Mouse (Mus musculus) olfactory bulb, adult 2 months (tissue): ENCODE measurements at regions not wholly inside any gene's neighbourhood (a gene's known extent, or its start where the extent isn't known, plus 50 kb on each side); places are given as distances from the start of the nearest gene placed in this dataset.

Experiments
- H3K27ac ChIP-seq: fragments of 200-500 bp; 2 replicates; pipeline ENCODE4 v1.5.1; 2012; ENCODE audit warnings: low read depth, low read length; ENCODE audit not compliant: insufficient read depth
- H3K4me1 ChIP-seq: fragments of 200-500 bp; 2 replicates; pipeline ENCODE4 v1.6.1; 2012; ENCODE audit warnings: low read length; ENCODE audit not compliant: control insufficient read depth, insufficient read depth
- H3K4me3 ChIP-seq: fragments of 200-500 bp; 2 replicates; pipeline ENCODE4 v1.5.1; 2012; ENCODE audit warnings: mild to moderate bottlenecking, low read depth, low read length, moderate library complexity; ENCODE audit not compliant: insufficient read depth
- CTCF ChIP-seq: fragments of 200-500 bp; IDR thresholded peaks from 2 replicates; pipeline ENCODE4 v1.5.1; 2012; ENCODE audit warnings: low read depth, mild to moderate bottlenecking, low read length, moderate library complexity; ENCODE audit not compliant: insufficient read depth
- POLR2A ChIP-seq: fragments of 200-500 bp; IDR thresholded peaks from 2 replicates; pipeline ENCODE4 v1.6.1; 2012; ENCODE audit warnings: mild to moderate bottlenecking, low read depth, low read length, moderate library complexity; ENCODE audit not compliant: insufficient read depth
- WGBS: fragments of 180-500 bp; shearing (Covaris S2); methylation state at CpG from one replicate; pipeline ENCODE4 v1.1.7; 2018; 5-methylcytosine and 5-hydroxymethylcytosine counted together

GRCm38 (mm10) chr13:45286651-45287050, 102.9 kb upstream of the Mylip start:
- Histone ChIP-seq H3K27ac (no peak overlapping the region), H3K4me1 (no peaks in the 10 kb centered on the region), H3K4me3 (no peak overlapping the region)
- no peak for TF ChIP-seq CTCF
- no peak for TF ChIP-seq POLR2A
- WGBS = 96% methylated on average over 2 of the region's 2 CpGs

DNA sequence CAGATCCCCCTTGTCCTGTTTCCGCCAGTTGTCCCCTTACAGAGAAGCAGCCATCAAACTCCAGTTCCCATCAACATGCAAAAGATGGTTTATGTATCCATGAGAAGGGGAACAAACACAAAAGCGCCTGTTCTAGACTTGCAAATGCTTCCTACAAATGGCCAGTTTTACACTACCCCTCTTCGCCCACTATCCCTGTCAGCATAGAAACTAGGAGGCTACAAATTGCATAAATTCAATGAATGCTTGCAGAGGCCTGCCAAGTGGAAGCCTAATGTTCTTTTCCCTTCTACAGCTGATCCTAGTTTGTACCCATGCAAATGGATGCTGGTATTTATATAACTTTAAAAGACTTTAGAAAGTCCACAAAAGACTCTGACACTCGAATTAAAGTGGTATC, 102.3 kb upstream of the Mylip start:
- H3K4me3 ChIP-seq = no peak overlapping the region
- WGBS = 91% methylated on average over 4 of the region's 4 CpGs
- TF ChIP-seq POLR2A = no peak
- no peak for TF ChIP-seq CTCF
- no peaks in the 10 kb centered on the region for H3K4me1 ChIP-seq
- no peak overlapping the region for H3K27ac ChIP-seq

DNA sequence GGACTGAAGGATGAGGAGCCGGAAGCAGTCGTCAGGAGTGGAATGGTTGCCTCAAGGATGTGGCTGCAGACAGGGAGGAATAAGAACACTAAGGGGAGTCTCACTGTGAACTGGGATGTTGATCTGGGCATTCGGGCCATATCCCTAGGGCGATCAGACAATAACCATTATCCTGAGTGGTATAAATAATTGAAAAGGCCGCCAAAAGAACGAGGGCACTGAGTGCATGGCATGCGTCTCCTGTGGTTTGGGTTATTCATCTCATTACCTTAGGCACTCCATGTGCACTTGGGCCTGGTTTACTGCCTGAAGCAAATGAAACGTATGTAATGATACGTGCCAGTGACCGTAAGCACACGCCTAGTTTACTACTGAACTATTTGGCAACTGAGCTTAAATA, 99.6 kb upstream of the Mylip start:
- WGBS = 93% methylated on average over 11 of the region's 11 CpGs
- no peaks in the 10 kb centered on the region for H3K4me1 ChIP-seq
- H3K27ac ChIP-seq = no peak overlapping the region

DNA sequence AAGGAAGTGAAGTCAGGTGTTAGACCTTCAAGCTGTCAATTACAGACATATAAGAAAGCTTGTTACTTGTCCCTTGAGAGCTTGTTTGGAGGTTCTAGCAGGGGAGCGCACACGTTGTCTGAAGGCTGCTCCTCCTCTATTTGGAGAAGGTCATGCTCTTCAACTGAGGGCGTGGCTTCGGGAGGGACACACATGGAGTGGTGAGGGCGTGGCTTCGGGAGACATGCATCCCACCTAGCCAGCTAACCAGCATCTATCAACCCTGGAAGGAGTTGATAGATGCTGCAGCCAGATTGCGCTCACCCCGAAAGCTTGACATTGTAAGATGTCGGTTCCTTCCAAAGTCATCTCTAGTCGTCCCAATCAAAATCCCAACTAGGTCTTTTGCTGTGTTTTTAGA, 94.9 kb upstream of the Mylip start:
- TF ChIP-seq CTCF (no peak), POLR2A (no peak)
- no peak overlapping the region for H3K4me3 ChIP-seq
- WGBS = 95% methylated on average over 10 of the region's 10 CpGs
- no peaks in the 10 kb centered on the region for H3K4me1 ChIP-seq
- H3K27ac ChIP-seq = no peak overlapping the region

More for the DNA sequence above, 99.6 kb upstream of the Mylip start:
- TF ChIP-seq POLR2A (no peak), CTCF (no peak)
- no peak overlapping the region for H3K4me3 ChIP-seq

DNA sequence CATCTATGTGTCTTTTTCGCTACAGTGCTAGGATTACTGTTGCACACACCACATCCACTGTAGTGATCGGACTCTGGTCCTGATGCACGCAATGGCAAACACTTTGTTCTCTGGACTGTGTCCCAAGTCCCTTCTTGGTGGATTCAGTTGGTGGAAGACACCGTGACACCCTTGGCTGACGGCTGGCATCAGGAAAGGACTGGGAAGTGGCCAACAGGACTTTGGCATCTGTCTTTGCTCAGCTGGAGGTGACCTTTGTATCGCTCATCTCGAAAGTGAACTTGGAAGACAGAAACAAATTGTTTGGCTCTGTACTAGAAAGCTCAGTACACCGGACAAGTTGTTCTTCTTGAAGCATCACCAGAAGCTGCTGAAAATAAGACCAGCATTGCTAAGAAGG, 88.9 kb upstream of the Mylip start:
- no peak overlapping the region for H3K4me3 ChIP-seq
- H3K4me1 ChIP-seq = no peaks in the 10 kb centered on the region
- no peak overlapping the region for H3K27ac ChIP-seq
- 82% methylated on average over 8 of the region's 8 CpGs for WGBS
- no peak for TF ChIP-seq CTCF

- no peak overlapping the region for H3K4me3 ChIP-seq
- no peak overlapping the region for H3K27ac ChIP-seq
- TF ChIP-seq CTCF (no peak), POLR2A (no peak)
- 63% methylated on average over 10 of the region's 10 CpGs for WGBS
- no peaks in the 10 kb centered on the region for H3K4me1 ChIP-seq
These were observed 88.2 kb upstream of the Mylip start for GRCm38 (mm10) chr13:45301191-45301905.

DNA sequence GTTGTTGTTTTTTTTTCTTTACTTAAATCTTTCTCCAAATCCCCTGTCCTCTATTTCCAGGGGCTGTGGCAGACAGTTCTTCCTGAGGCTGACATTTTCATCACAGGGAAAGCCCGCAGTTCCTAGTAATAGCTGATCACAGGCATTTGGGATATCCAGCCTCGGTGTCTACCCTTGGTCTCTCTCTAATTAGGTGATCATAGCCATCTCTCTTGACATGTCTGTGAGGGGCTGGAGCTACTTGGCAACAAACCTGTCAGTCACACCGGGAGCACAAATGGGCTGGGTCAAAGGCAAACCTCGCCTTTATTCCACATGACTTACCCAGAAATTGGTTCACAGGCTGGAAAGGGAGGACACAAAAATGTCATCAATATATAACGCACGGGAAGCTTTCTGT, 86.7 kb upstream of the Mylip start:
- H3K4me1 ChIP-seq = no peaks in the 10 kb centered on the region
- H3K27ac ChIP-seq = no peak overlapping the region
- TF ChIP-seq CTCF (no peak), POLR2A (no peak)
- no peak overlapping the region for H3K4me3 ChIP-seq
- WGBS = 77% methylated on average over 6 of the region's 6 CpGs

GRCm38 (mm10) chr13:45306177-45306576, 83.4 kb upstream of the Mylip start:
- 72% methylated on average over 5 of the region's 5 CpGs for WGBS
- Histone ChIP-seq H3K4me1 (no peaks in the 10 kb centered on the region), H3K27ac (no peak overlapping the region), H3K4me3 (no peak overlapping the region)
- TF ChIP-seq POLR2A (no peak), CTCF (no peak)

GRCm38 (mm10) chr13:45307226-45307625, 82.3 kb upstream of the Mylip start:
- no peak overlapping the region for H3K27ac ChIP-seq
- no peaks in the 10 kb centered on the region for H3K4me1 ChIP-seq
- TF ChIP-seq POLR2A = no peak
- no peak for TF ChIP-seq CTCF
- no peak overlapping the region for H3K4me3 ChIP-seq
- WGBS = 87% methylated on average over 3 of the region's 3 CpGs

- H3K27ac ChIP-seq = no peak overlapping the region
- TF ChIP-seq POLR2A (no peak), CTCF (no peak)
- H3K4me1 ChIP-seq = no peaks in the 10 kb centered on the region
- no peak overlapping the region for H3K4me3 ChIP-seq
- WGBS = 93% methylated on average over 6 of the region's 6 CpGs
These were observed 69.9 kb upstream of the Mylip start for GRCm38 (mm10) chr13:45319646-45320045.
